Mouse (Mus musculus) spleen, adult 2 months (tissue): ENCODE measurements at regions not wholly inside any gene's neighbourhood (a gene's known extent, or its start where the extent isn't known, plus 50 kb on each side); places are given as distances from the start of the nearest gene placed in this dataset.

Experiments used
- DNase-seq, 2 experiments: peaks; one replicate each; pipeline versions ENCODE4 v3.0.0 to v3.0.0-alpha.2; 2012 to 2021; ENCODE audit warnings: low spot score in 2 of 2, low read depth in 1 of 2
- H3K27ac ChIP-seq: fragments of 200-500 bp; 2 replicates; pipeline ENCODE4 v1.5.1; 2012; ENCODE audit warnings: low read length, inconsistent platforms; ENCODE audit not compliant: insufficient read depth
- H3K27me3 ChIP-seq: fragments of 200-500 bp; 2 replicates; pipeline ENCODE4 v1.6.1; 2012; ENCODE audit warnings: mild to moderate bottlenecking, moderate library complexity, low read length, inconsistent platforms; ENCODE audit not compliant: control insufficient read depth, insufficient read depth
- H3K36me3 ChIP-seq: fragments of 200-500 bp; 2 replicates; pipeline ENCODE4 v1.6.1; 2012; ENCODE audit warnings: mild to moderate bottlenecking, low read length, inconsistent platforms; ENCODE audit not compliant: control insufficient read depth, insufficient read depth
- H3K4me1 ChIP-seq: fragments of 200-500 bp; 2 replicates; pipeline ENCODE4 v1.6.1; 2011; ENCODE audit warnings: inconsistent platforms; ENCODE audit not compliant: control insufficient read depth, insufficient read depth, insufficient read length
- H3K4me3 ChIP-seq: fragments of 200-500 bp; 2 replicates; pipeline ENCODE4 v1.5.1; 2011; ENCODE audit warnings: mild to moderate bottlenecking, inconsistent platforms; ENCODE audit not compliant: insufficient read depth, insufficient read length; ENCODE audit errors: extremely low read depth
- CTCF ChIP-seq: fragments of 200-500 bp; IDR thresholded peaks from 2 replicates; pipeline ENCODE4 v1.5.1; 2011; ENCODE audit warnings: mild to moderate bottlenecking, inconsistent platforms; ENCODE audit not compliant: insufficient read depth, insufficient read length, insufficient replicate concordance; ENCODE audit errors: extremely low read depth
- POLR2A ChIP-seq: fragments of 200-500 bp; IDR thresholded peaks from 2 replicates; pipeline ENCODE4 v1.6.1; 2011; ENCODE audit warnings: low read depth, low read length, inconsistent platforms
- WGBS: fragments of 180-500 bp; shearing (Covaris S2); methylation state at CpG from one replicate; pipeline ENCODE4 v1.1.7; 2018; 5-methylcytosine and 5-hydroxymethylcytosine counted together

GRCm38 (mm10) chr2:144160434-144160833, 110.0 kb upstream of the Mgme1 start:
- TF ChIP-seq POLR2A (no peak), CTCF (no peak)
- DNase-seq, result no peak
- peaks cover 3% of the 10 kb centered on the region; the same call in 1 of the 2 replicates for H3K4me1 ChIP-seq
- H3K27ac ChIP-seq, result no peak overlapping the region
- no peak overlapping the region for H3K4me3 ChIP-seq
- no peaks in the 10 kb centered on the region for H3K36me3 ChIP-seq
- WGBS, result 86% methylated on average over 10 of the region's 10 CpGs
- no peaks in the 10 kb centered on the region for H3K27me3 ChIP-seq

GRCm38 (mm10) chr2:144161852-144162251, 108.6 kb upstream of the Mgme1 start:
- TF ChIP-seq POLR2A, result no peak
- TF ChIP-seq CTCF, result no peak
- DNase-seq, result no peak
- Histone ChIP-seq H3K27me3 (no peaks in the 10 kb centered on the region), H3K27ac (no peak overlapping the region), H3K36me3 (no peaks in the 10 kb centered on the region), H3K4me3 (no peak overlapping the region), H3K4me1 (peaks cover 7% of the 10 kb centered on the region; the same call in 1 of the 2 replicates)
- 97% methylated on average over 1 of the region's 1 CpGs for WGBS

GRCm38 (mm10) chr2:144164102-144164501, 106.4 kb upstream of the Mgme1 start:
- Histone ChIP-seq H3K27ac (no peak overlapping the region), H3K36me3 (no peaks in the 10 kb centered on the region), H3K4me3 (no peak overlapping the region), H3K27me3 (no peaks in the 10 kb centered on the region), H3K4me1 (peaks cover 7% of the 10 kb centered on the region; the same call in 1 of the 2 replicates)
- 56% methylated on average over 8 of the region's 8 CpGs for WGBS
- no peak for DNase-seq
- no peak for TF ChIP-seq CTCF
- no peak for TF ChIP-seq POLR2A

DNA sequence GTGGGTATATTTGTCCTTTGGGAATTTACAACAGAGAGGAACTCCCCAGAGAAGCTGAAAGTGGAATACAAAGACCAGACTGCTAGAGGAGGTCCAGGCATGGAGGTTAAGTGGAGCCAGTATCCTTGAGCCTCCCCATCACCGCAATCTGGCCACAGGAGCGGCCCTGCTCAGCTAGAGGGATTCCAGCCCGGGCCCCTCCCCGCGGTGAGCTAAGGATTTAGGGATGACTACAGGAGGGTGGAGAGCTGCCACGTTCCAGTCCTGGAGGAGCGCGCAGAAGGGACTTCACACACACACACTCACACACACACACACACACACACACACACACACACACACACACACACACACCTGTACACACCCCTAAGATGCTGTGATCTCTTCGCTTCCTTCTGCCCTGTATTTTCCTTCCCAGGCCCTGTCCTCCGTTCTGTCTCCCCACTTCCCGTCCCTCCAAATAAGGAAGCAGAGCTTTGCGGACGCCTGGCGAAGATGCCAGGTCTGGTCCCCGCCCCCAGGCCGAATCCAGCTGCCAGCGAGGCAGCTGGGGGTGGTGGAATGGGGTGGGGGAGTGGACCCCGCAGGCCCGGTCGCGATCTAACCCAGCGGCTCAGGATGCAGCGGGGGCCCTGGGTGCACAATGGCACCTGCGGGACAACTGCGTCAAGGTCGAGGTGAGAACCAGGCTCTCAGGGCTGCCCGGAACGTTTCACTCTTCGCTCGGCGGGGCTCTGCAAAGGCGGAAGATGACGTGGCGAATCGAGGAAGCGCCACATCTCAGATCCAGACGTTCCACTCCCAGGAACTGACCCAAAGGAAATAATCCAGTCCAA, 105.3 kb upstream of the Mgme1 start:
- peak; percentile 14 to 56 for DNase-seq
- H3K27me3 ChIP-seq, result no peaks in the 10 kb centered on the region
- H3K4me3 ChIP-seq, result peak overlapping the region; percentile 52
- WGBS, result 2% methylated on average over 37 of the region's 37 CpGs
- TF ChIP-seq POLR2A (no peak), CTCF (no peak)
- no peaks in the 10 kb centered on the region for H3K36me3 ChIP-seq
- H3K4me1 ChIP-seq, result peaks cover 7% of the 10 kb centered on the region; the same call in 1 of the 2 replicates
- H3K27ac ChIP-seq, result peak overlapping the region; percentile 47

DNA sequence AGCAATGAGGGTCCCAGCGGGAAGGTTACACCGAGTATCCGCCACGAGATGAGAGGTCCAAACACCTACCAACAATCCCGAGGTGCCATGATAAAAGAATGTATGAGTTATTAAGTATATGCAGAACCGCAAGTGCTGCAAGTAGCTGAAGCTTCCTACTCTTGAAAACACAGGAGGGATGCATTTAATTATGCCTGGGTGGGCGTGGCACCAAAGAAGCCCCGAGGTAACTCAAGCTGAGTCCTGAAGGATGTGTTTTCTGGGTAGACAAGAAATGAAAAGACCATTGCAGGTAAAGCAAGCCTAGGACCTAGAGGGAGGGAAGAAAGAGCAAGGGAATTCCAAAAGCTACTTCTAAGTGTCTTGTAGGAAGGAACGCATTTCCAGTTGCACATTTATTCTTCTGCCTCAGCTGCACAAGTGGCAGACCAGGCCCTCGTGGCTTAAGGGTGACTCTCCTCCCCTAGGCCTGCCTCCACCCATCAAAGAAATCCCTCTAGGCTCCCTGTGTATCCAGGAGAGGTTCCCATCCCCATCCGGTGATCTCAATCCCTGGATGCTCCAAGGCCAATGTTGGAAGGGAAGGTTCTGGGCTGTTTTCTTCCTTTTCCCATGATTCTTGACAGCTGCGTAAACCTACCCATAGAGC, 104.2 kb upstream of the Mgme1 start:
- Histone ChIP-seq H3K36me3 (no peaks in the 10 kb centered on the region), H3K27me3 (no peaks in the 10 kb centered on the region), H3K27ac (peak overlapping the region; percentile 47), H3K4me3 (peak overlapping the region; percentile 52; the same call in 1 of the 2 replicates), H3K4me1 (peaks cover 7% of the 10 kb centered on the region; the same call in 1 of the 2 replicates)
- DNase-seq, result no peak
- 39% methylated on average over 12 of the region's 12 CpGs for WGBS
- no peak for TF ChIP-seq CTCF
- no peak for TF ChIP-seq POLR2A

DNA sequence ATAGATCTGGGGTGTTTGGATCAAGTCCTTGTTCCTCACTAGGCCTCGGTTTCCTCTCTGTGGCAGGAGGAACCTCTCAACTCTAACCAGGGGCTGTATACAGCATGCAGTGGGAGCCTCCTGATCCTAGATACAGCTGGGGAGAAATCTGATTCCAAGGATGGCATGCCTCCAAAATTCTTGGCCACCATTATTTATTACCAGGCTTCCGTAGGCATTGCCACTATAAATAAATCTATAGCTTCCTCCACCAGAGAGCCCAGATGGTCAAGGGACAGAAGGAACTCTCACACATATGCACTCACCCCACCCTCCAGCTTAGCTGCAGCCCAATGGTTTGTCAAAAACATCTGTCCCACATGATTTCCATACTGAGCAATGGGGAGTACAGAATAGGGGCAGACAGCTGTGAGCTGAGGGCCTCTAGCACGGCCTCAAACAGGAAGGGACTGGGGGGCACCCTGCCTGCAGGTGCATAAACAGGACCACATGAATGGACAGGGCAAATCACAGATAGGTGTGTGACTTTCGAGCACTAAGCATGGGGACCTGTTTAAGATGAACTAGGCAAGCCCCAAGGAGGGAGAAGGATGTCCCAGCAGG, 100.8 kb upstream of the Mgme1 start:
- peak in 1 of 2 experiments; percentile 23 for DNase-seq
- Histone ChIP-seq H3K36me3 (no peaks in the 10 kb centered on the region), H3K4me3 (no peak overlapping the region), H3K27ac (no peak overlapping the region), H3K27me3 (no peaks in the 10 kb centered on the region), H3K4me1 (peaks cover 20% of the 10 kb centered on the region; the same call in 1 of the 2 replicates)
- WGBS, result 49% methylated on average over 4 of the region's 4 CpGs
- TF ChIP-seq CTCF, result no peak
- no peak for TF ChIP-seq POLR2A
